Mouse (Mus musculus) lung, embryonic 16.5 days (tissue): ENCODE measurements around the gene Gm4881. TPM values are rescaled to one million over a fixed set of nuclear protein-coding genes. Genes with fewer than 3 reads are reported as not detected.

Source experiments
- ATAC-seq: fragments of 200-750 bp; cut with Nextera tagmentation; 2 replicates; pipeline ENCODE4 v1.8.0; 2017; ENCODE audit warnings: low read depth, mild to moderate bottlenecking, moderate library complexity
- H3K27ac ChIP-seq: fragments of 300-500 bp; sonication (generic); 2 replicates; pipeline ENCODE4 v1.5.1; 2014; ENCODE audit warnings: mild to moderate bottlenecking, control low read depth, low read length
- H3K27me3 ChIP-seq: fragments of 300-500 bp; sonication (generic); 2 replicates; pipeline ENCODE4 v1.6.1; 2014; ENCODE audit warnings: low read depth, low read length, mixed read lengths; ENCODE audit not compliant: control insufficient read depth, insufficient read depth
- H3K36me3 ChIP-seq: fragments of 300-500 bp; sonication (generic); 2 replicates; pipeline ENCODE4 v1.6.1; 2014; ENCODE audit warnings: low read length; ENCODE audit not compliant: control insufficient read depth, insufficient read depth
- H3K4me1 ChIP-seq: fragments of 300-500 bp; sonication (generic); replicated peaks from 2 replicates; pipeline ENCODE4 v1.6.1; 2014; ENCODE audit warnings: low read length, mixed read lengths; ENCODE audit not compliant: control insufficient read depth, insufficient read depth
- H3K4me2 ChIP-seq: fragments of 300-500 bp; sonication (generic); 2 replicates; pipeline ENCODE4 v1.6.1; 2014; ENCODE audit warnings: low read depth, low read length, control low read depth
- H3K4me3 ChIP-seq: fragments of 300-500 bp; sonication (generic); 2 replicates; pipeline ENCODE4 v1.5.1; 2014; ENCODE audit warnings: mild to moderate bottlenecking, low read length, control low read depth
- H3K9ac ChIP-seq: fragments of 300-500 bp; sonication (generic); 2 replicates; pipeline ENCODE4 v1.6.1; 2014; ENCODE audit warnings: low read length, control low read depth
- H3K9me3 ChIP-seq: fragments of 300-500 bp; sonication (generic); 2 replicates; pipeline ENCODE4 v1.6.1; 2016; ENCODE audit warnings: low read length; ENCODE audit not compliant: control insufficient read depth
- WGBS: fragments of 180-500 bp; shearing (Covaris S2); extraction: QIAGEN DNeasy Blood & Tissue Kit; methylation state at CpG from one replicate; pipeline ENCODE4 v1.1.7; 2014; 5-methylcytosine and 5-hydroxymethylcytosine counted together
- polyA plus RNA-seq: library from polyadenylated mRNA; unstranded; fragments of >200 nt; fragmentation: Nextera tagmentation; extraction: Ambion mirVana; gene quantifications from 2 replicates; pipeline ENCODE4 v1.2.1, GENCODE M21; 2015

Gm4881 gene
- not detected in 2 replicates for polyA plus RNA-seq

DNA sequence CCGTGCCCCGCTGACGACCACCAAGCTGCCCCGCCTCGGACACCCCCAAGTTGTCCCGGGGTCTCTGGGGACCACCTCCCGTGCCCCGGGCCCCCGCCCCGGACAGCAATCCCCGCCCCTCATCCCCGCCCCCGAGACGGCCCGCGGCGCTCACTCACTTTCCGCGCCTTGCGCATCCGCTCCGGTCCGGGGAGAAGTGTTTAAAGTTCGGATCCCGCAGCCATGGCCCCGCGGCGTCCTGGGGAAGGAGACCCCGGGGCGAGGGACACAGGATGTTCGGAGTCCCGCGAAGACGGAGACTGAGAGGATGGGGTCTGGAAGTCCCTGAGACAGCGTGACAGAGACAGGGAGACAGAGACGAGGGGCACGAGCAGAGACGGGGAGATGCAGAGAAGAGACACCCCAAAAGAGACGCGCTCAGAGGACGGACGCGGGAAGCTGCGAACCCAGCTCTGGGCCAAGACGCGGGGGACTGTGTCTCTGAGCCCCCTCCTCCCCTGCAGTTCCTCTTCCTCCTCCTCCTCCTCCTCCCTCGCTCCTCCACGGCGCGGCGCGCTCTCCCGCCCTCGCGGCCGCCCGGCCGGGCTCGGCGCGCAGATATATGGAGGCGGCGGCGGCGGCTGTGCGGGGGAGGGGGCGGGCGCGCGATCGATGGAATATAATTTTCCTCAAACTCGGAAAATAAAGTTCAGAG is at the start of gene Gm4881:
Gene Gm4881, minus strand, starts transcription at position 238 of the 694 bp plus-strand sequence.
- Histone ChIP-seq H3K4me3 (peak within 1 kb of the TSS; percentile 38), H3K9me3 (no peaks in the 10 kb centered on the region), H3K4me1 (peaks cover 4% of the 10 kb centered on the region), H3K9ac (peak within 1 kb of the TSS; percentile 25; the same call in 1 of the 2 replicates), H3K27me3 (peaks cover 86% of the 10 kb centered on the region), H3K36me3 (no peaks in the 10 kb centered on the region), H3K4me2 (peak within 1 kb of the TSS; percentile 53), H3K27ac (no peak within 1 kb of the TSS)
- under 1% methylated on average over 72 of the region's 72 CpGs for WGBS
- no peak for ATAC-seq

DNA sequence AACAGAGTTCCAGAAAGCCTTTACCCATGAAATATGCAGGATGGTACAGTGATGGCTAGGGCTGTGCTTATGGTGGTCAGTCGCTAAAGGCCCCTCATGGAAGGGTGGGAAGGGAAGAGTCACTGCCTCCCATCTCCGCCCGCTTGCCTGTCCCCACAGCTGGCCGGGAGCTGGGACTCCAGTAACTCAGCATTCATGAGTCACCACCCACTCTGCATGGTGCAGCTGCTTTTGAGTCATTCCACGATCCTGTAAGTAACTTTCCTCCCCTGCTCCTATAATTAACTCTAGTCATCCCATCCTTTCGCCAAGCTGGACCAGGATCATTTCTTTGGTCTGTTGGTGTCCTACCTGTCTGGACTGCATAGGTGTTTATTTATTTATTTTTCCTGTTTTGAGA is 48.8 kb upstream of the Gm4881 start:
- no peak overlapping the region for H3K4me2 ChIP-seq
- no peaks in the 10 kb centered on the region for H3K36me3 ChIP-seq
- no peak overlapping the region for H3K27ac ChIP-seq
- H3K4me1 ChIP-seq = no peaks in the 10 kb centered on the region
- 76% methylated on average over 6 of the region's 6 CpGs for WGBS
- H3K27me3 ChIP-seq = no peaks in the 10 kb centered on the region
- H3K4me3 ChIP-seq = no peak overlapping the region
- no peak overlapping the region for H3K9ac ChIP-seq
- ATAC-seq = no peak
- H3K9me3 ChIP-seq = no peaks in the 10 kb centered on the region

DNA sequence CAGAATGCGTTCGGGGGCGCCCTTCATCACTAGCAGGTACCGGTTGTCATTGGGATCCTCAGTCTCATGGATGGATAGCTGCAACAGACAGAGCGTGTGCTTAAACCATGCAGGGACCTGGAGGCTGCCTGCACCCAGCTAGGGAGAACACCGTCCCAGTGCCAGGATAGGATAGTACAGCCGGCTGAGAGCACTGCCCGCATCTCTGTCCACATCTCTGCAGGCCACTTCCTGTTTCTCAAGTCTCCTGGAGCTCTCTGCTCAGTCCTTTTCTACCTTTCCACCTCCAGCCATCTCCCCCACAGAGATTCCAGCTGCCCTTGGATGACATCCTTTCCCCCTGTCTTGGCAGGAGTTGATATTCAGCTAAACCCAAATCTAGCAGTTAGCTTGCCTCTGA is 46.2 kb upstream of the Gm4881 start:
- Histone ChIP-seq H3K9me3 (no peaks in the 10 kb centered on the region), H3K36me3 (no peaks in the 10 kb centered on the region), H3K4me1 (no peaks in the 10 kb centered on the region), H3K4me2 (no peak overlapping the region), H3K27me3 (no peaks in the 10 kb centered on the region), H3K27ac (no peak overlapping the region), H3K4me3 (no peak overlapping the region), H3K9ac (no peak overlapping the region)
- WGBS = 86% methylated on average over 8 of the region's 8 CpGs
- ATAC-seq = no peak

DNA sequence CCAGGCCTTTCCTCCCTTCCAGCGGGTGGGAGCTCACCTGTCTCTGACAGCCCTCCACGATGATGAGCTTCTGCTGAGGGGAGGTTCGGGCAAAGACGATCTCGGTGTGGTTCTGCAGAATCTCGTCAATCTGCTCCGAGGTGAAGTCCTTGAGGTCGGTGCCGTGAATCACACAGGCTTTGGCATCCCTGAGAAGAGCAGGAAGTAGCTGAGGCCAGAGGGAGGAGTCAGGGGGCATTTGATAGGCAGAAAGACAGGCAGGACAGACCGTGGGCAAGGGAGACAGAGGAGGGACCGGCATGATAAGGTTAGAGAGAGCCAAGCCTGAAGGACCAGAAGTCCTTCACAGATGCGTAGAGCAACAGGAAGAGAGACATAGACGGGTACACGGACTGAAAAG is 43.6 kb upstream of the Gm4881 start:
- H3K4me2 ChIP-seq = no peak overlapping the region
- no peaks in the 10 kb centered on the region for H3K36me3 ChIP-seq
- H3K9me3 ChIP-seq = no peaks in the 10 kb centered on the region
- no peaks in the 10 kb centered on the region for H3K27me3 ChIP-seq
- H3K27ac ChIP-seq = no peak overlapping the region
- no peaks in the 10 kb centered on the region for H3K4me1 ChIP-seq
- no peak for ATAC-seq
- 79% methylated on average over 14 of the region's 14 CpGs for WGBS
- H3K4me3 ChIP-seq = no peak overlapping the region
- no peak overlapping the region for H3K9ac ChIP-seq

DNA sequence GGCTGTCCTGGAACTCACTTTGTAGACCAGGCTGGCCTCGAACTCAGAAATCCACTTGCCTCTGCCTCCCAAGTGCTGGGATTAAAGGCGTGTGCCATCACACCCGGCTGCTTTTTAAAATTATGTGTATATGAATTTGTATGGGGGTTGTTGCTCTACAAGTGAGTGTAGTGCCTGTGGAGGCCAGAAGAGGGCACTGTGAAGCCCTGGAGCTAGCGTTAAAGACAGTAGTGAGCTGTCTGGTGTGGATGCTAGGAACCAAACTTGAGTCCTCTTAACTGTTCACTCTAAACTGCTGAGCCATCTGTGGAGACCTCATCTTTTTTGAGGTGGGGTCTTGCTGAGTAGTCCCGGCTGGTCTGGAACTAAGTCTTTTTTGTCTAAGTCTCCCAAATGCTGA is 41.5 kb upstream of the Gm4881 start:
- Histone ChIP-seq H3K9me3 (no peaks in the 10 kb centered on the region), H3K4me1 (no peaks in the 10 kb centered on the region), H3K27me3 (no peaks in the 10 kb centered on the region), H3K36me3 (no peaks in the 10 kb centered on the region), H3K9ac (no peak overlapping the region), H3K27ac (no peak overlapping the region), H3K4me3 (no peak overlapping the region), H3K4me2 (no peak overlapping the region)
- ATAC-seq = no peak
- WGBS = 65% methylated on average over 5 of the region's 5 CpGs

DNA sequence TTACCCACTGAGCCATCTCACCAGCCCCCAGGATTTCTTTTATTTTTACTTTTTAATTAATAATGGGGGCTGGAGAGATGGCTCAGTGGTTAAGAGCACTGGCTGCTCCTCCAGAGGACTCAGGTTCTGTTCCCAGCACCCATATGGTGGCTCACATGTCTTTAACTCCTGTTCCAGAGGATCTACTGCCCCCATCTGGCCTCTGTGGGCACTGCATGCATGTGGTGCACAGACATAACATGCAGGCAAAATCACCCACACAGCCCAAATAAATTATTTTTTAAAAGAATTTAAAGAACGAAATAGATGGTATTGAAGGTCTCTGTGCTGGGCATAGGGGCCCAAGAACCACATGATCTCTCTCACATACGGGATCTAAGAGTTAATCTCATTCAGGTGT is 40.0 kb upstream of the Gm4881 start:
- Histone ChIP-seq H3K9me3 (no peaks in the 10 kb centered on the region), H3K9ac (no peak overlapping the region), H3K27ac (no peak overlapping the region), H3K27me3 (no peaks in the 10 kb centered on the region), H3K4me3 (no peak overlapping the region), H3K4me1 (no peaks in the 10 kb centered on the region), H3K36me3 (no peaks in the 10 kb centered on the region), H3K4me2 (no peak overlapping the region)
- no peak for ATAC-seq
- 82% methylated on average over 2 of the region's 2 CpGs for WGBS

DNA sequence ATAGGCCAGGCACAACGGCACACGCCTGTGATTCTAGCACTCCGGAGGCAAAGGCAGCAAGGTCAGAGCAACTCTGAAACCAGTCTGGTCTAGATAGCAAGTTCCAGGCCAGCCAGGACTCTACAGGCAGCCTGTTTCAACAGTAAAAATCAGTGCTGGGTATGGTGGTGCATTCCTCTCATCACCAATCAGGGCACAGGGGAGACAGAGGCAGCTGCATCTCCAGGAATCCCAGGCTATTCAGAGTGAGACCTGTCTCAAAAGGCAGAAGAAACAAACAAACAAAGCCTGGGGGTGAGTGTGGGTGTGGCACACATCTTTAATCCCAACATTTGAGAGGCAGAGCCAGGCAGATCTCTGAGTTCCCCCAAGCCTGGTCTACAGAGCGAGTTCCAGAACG is 39.1 kb upstream of the Gm4881 start:
- Histone ChIP-seq H3K36me3 (no peaks in the 10 kb centered on the region), H3K4me2 (no peak overlapping the region), H3K4me3 (no peak overlapping the region), H3K27me3 (no peaks in the 10 kb centered on the region), H3K9ac (no peak overlapping the region), H3K9me3 (no peaks in the 10 kb centered on the region), H3K4me1 (no peaks in the 10 kb centered on the region), H3K27ac (no peak overlapping the region)
- WGBS = 74% methylated on average over 5 of the region's 5 CpGs
- no peak for ATAC-seq

DNA sequence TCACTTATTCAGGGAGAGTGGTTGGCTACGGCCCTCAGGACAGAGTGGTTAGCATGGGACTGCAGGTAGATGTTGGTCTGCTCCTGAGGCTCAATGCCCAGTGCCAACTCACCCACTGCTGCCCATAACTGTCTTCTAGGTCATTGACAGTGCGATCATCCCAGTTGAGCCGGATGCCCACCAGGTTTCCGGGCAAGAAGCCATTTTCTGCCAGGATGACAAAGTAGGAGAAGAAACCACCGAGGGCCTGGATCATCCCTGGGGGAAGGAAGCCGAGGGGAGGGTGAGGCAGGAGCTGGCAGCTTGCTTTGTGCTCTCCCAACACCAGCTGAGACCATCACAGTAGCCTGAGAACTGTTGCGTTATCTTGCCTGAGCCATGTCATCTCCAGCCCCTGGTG is 36.1 kb upstream of the Gm4881 start:
- WGBS = 72% methylated on average over 7 of the region's 7 CpGs
- Histone ChIP-seq H3K4me3 (no peak overlapping the region), H3K9ac (no peak overlapping the region), H3K36me3 (no peaks in the 10 kb centered on the region), H3K4me1 (no peaks in the 10 kb centered on the region), H3K4me2 (no peak overlapping the region), H3K27ac (no peak overlapping the region), H3K9me3 (no peaks in the 10 kb centered on the region), H3K27me3 (no peaks in the 10 kb centered on the region)
- no peak for ATAC-seq

DNA sequence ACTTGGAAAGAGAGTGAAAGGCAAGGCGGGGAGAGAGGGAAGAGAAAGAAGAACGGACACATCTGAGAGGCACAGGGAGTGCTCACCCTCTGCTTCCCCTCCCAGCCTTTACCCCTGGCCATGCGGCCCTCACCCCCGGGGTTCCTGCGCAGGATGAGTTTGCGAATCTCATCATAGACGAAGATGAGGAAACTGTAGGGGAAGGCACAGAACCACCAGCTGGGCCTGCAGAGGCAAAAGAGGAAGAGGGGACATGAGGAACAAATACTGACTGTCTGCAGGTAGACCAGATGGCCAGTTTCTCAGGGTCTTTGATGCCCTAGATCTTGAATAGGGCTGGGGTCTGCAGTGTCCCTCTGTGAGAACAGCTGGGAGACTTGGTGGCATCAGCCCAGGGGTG is 34.5 kb upstream of the Gm4881 start:
- Histone ChIP-seq H3K27ac (no peak overlapping the region), H3K36me3 (no peaks in the 10 kb centered on the region), H3K4me2 (no peak overlapping the region), H3K4me1 (no peaks in the 10 kb centered on the region), H3K9ac (no peak overlapping the region), H3K27me3 (no peaks in the 10 kb centered on the region), H3K4me3 (no peak overlapping the region), H3K9me3 (no peaks in the 10 kb centered on the region)
- no peak for ATAC-seq
- 84% methylated on average over 7 of the region's 7 CpGs for WGBS
